Mouse (Mus musculus) ES-E14 (cell line): ENCODE results near the gene Cdhr4. TPM values are rescaled to one million over a fixed set of nuclear protein-coding genes. Genes with fewer than 3 reads are reported as not detected.

Source experiments
- DNase-seq: peaks from one replicate; pipeline ENCODE4 v3.0.0-alpha.2; 2013; ENCODE audit warnings: low read depth, low spot score
- H3K27ac ChIP-seq: 2 replicates; pipeline ENCODE4 v1.5.1; 2012; ENCODE audit warnings: low read depth, mild to moderate bottlenecking, low read length, moderate library complexity, mixed read lengths; ENCODE audit not compliant: poor library complexity, insufficient read depth, severe bottlenecking
- H3K36me3 ChIP-seq: 2 replicates; pipeline ENCODE4 v1.6.1; 2012; ENCODE audit warnings: mild to moderate bottlenecking, low read length, moderate library complexity, mixed read lengths; ENCODE audit not compliant: control insufficient read depth, poor library complexity, insufficient read depth, severe bottlenecking
- H3K4me1 ChIP-seq, 2 experiments: fragments of 150-350 bp in 1 of 2; sonication (generic) in 1 of 2; 2 replicates each; pipeline ENCODE4 v1.6.1; 2012; ENCODE audit warnings: low read length in 2 of 2, mild to moderate bottlenecking in 1 of 2, mixed read lengths in 1 of 2; ENCODE audit not compliant: control insufficient read depth in 2 of 2, insufficient read depth in 2 of 2, poor library complexity in 1 of 2
- H3K4me3 ChIP-seq, 2 experiments: fragments of 150-350 bp in 1 of 2; sonication (generic) in 1 of 2; 2 replicates each; pipeline ENCODE4 v1.5.1; 2012; ENCODE audit warnings: low read length in 2 of 2, low read depth in 1 of 2, mild to moderate bottlenecking in 1 of 2, mixed read lengths in 1 of 2; ENCODE audit not compliant: insufficient read depth in 1 of 2, poor library complexity in 1 of 2, severe bottlenecking in 1 of 2
- H3K9ac ChIP-seq: 2 replicates; pipeline ENCODE4 v1.6.1; 2012; ENCODE audit warnings: low read depth, mild to moderate bottlenecking, low read length, mixed read lengths; ENCODE audit not compliant: poor library complexity, insufficient read depth, severe bottlenecking
- H3K9me3 ChIP-seq: fragments of 150-350 bp; sonication (generic); 2 replicates; pipeline ENCODE4 v1.6.1; 2012; ENCODE audit warnings: low read depth, mild to moderate bottlenecking, low read length; ENCODE audit not compliant: control insufficient read depth, insufficient read depth
- CHD2 ChIP-seq: IDR thresholded peaks from 2 replicates; pipeline ENCODE4 v1.6.1; 2014; ENCODE audit warnings: mild to moderate bottlenecking, low read depth, low read length, inconsistent platforms
- HCFC1 ChIP-seq: IDR thresholded peaks from 2 replicates; pipeline ENCODE4 v1.6.1; 2012; ENCODE audit warnings: low read length, inconsistent platforms, borderline replicate concordance; ENCODE audit not compliant: insufficient read depth
- MAFK ChIP-seq: IDR thresholded peaks from 2 replicates; pipeline ENCODE4 v1.6.1; 2014; ENCODE audit warnings: mild to moderate bottlenecking, low read depth, low read length, inconsistent platforms; ENCODE audit not compliant: insufficient read depth
- ZC3H11A ChIP-seq: IDR thresholded peaks from 2 replicates; pipeline ENCODE4 v1.6.1; 2012; ENCODE audit warnings: low read depth, mild to moderate bottlenecking, inconsistent platforms, low read length, borderline replicate concordance
- ZNF384 ChIP-seq: IDR thresholded peaks from 2 replicates; pipeline ENCODE4 v1.6.1; 2012; ENCODE audit warnings: low read depth, low read length, inconsistent platforms
- in situ Hi-C, 2 experiments: fragments of 600-800 bp; cut with MboI; formaldehyde crosslinking; loops; one replicate each; pipeline ENCODE4 v1.15.1; 2025; ENCODE audit warnings: low sequenced_read_pairs in 2 of 2, inconsistent platforms in 1 of 2; ENCODE audit not compliant: unreplicated experiment in 2 of 2
- total RNA-seq: library from RNA; depleted of rRNA; stranded (reverse); fragments of 300-350 nt; gene quantifications from 2 replicates; pipeline ENCODE4 v1.2.3, GENCODE M21; 2012

The Cdhr4 gene
- total RNA-seq, 1 experiment: 1.2 TPM

DNA sequence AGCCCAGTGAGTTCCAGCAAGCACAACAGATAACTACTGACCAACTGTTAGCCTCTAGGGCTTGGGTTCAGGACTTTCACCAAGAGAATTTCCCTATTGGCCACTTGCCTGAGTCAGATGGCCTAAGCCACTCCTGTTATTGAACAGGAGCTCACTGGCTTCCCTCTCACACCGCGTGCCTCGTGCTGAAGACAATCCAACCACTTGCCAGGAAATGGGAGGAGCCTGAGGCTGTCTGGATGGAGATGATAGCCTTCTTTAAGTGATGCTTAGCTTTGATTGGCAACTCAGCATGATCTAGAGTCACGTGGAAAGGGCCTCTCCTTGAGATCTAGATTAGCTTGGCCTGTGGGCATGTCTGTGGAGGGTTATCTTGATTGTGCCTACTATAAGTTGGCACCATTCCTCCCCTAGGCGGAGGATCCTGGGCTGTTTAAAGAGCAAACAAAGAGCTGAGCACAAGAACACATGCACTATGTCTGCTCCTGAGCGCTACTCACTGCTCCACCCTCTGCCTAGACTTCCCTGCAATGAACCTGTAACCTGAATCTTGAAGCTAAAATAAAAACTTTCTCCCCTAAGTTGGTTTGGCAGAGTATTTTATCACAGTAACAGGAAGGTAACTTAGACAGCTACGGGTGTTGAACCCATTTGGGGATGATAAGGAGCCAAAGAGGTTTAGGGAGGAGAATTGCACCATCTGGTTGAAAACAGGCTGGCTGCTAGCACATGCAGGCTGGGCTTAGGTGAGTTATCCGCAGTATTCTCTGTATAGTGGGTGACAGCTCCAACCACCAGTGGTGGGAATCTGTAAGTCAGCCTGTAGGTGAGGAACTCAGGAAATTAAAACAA, 20.4 kb upstream of the Cdhr4 start:
- peak; percentile 58 for DNase-seq
- in situ Hi-C loops: no loop called here
- Histone ChIP-seq H3K27ac (no peak overlapping the region), H3K4me3 (no peak overlapping the region), H3K9me3 (no peaks in the 10 kb centered on the region), H3K9ac (no peak overlapping the region), H3K36me3 (peaks cover 28% of the 10 kb centered on the region), H3K4me1 (peaks cover 0 to 8% of the 10 kb centered on the region in 2 experiments; a peak in 1 of 4 replicates)
- TF ChIP-seq MAFK (no peak), CHD2 (no peak)

DNA sequence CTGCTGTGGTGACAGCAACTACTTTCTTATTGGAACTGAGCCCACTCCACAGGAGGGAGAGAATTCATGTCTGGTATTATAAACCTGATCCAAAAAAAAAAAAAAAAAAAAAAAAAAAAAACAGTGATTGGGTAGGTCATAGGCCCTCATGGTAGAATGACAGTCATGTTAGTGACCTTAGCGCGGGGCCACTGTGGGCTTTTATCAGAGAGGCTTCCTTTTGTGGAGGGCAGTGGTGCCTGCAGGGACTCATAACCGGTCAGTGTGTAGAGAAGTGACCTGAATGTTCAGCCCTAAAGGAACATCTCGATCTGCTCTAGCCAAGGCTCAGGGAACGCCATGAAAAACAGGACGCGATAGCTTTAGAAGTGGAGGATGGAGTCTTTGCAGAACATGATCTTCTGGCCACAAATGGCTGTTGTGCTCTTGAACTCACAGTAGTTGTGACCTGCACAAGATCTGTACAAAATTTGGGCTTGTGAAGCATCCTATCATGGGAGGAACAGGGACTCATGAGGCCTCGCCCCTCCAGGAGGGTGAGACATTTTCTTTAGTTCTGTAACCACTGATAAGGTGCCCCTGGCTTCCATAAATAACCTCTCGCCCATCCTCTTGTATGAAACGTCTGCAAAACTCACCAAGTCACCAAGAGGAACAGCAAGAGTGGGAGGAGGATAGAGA, 17.7 kb upstream of the Cdhr4 start:
- in situ Hi-C loops: no loop called here
- DNase-seq: no peak
- H3K9me3 ChIP-seq: no peaks in the 10 kb centered on the region
- H3K9ac ChIP-seq: no peak overlapping the region
- H3K36me3 ChIP-seq: peaks cover 19% of the 10 kb centered on the region
- TF ChIP-seq CHD2 (no peak), MAFK (no peak), ZC3H11A (no peak), ZNF384 (no peak), HCFC1 (no peak)
- H3K27ac ChIP-seq: no peak overlapping the region
- H3K4me3 ChIP-seq: no peak overlapping the region
- H3K4me1 ChIP-seq: peaks cover 0 to 8% of the 10 kb centered on the region in 2 experiments; a peak in 1 of 4 replicates

DNA sequence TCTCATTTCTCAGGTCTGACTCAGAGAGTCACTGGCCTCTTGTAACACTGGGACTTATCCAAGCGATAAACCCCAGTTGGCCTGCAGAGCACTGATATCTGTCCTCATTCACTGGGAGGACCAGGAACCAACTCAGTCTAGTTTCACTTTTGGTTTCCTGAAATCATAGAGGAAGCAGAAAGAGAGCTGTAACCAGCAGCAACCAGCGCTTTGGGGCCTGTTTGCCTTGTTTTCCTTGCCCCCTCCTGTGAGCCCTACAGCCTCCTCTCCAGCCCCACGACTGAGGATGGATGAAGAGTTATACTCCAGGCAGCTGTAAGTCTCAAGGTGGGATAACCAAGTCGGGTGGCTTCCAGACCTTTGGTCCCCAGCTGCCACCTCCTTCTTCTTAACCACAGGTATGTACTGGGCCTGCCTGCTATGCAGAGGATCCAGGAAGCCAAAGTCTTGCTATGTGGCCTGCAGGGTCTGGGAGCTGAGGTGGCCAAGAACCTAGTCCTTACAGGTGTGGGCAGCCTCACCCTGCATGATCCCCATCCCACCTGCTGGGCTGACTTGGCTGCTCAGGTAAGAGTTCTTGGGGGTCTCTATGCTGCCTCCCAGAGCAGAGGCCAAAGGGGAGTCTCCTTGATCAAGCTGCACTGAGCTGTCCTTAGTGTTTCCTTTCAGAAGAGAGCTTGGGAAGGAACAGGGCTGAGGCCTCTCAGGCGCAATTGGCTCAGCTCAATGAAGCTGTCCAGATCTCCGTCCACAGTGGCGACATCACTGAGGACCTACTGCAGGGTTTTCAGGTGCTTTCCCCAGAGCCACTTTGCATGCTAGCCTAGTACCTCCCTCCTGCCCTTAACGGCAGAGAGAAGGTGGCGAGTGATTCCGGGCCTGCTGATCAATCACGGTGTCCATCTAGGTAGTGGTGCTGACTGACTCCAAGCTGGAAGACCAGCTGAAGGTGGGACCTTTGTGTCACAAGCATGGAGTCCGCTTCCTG, 16.6 kb upstream of the Cdhr4 start, which contains the start of gene Uba7:
TSS of gene Uba7 (plus strand) at position 107 of the 988 bp plus-strand sequence.
- Histone ChIP-seq H3K36me3 (peaks cover 13% of the 10 kb centered on the region), H3K4me3 (no peak within 1 kb of the TSS), H3K9ac (no peak within 1 kb of the TSS), H3K27ac (no peak within 1 kb of the TSS), H3K9me3 (no peaks in the 10 kb centered on the region), H3K4me1 (peaks cover 0 to 8% of the 10 kb centered on the region in 2 experiments; a peak in 1 of 4 replicates)
- TF ChIP-seq HCFC1: no peak
- TF ChIP-seq MAFK: no peak
- no peak for TF ChIP-seq ZNF384
- TF ChIP-seq ZC3H11A: no peak
- no peak for TF ChIP-seq CHD2
- no peak for DNase-seq
- in situ Hi-C loops: no loop called here

DNA sequence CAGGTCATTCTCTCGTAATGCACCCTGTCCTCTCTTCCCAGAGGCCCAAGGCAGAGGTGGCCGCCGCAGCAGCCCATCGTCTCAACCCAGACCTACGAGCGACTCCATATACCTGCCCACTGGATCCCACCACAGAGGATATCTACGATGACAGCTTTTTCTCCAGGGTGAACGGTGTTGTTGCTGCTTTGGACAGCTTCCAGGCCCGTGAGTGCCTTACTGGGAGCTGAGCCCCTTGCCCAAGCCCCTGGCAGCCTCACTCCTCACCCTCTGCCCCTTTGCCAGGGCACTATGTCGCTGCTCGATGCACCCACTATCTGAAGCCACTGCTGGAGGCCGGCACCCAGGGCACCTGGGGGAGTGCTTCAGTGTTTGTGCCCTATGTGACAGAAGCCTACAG, 13.5 kb upstream of the Cdhr4 start:
- DNase-seq: no peak
- Histone ChIP-seq H3K4me3 (no peak overlapping the region), H3K4me1 (peaks cover 0 to 7% of the 10 kb centered on the region in 2 experiments; a peak in 1 of 4 replicates), H3K9me3 (no peaks in the 10 kb centered on the region), H3K27ac (no peak overlapping the region), H3K9ac (no peak overlapping the region), H3K36me3 (no peaks in the 10 kb centered on the region)
- TF ChIP-seq ZC3H11A (no peak), ZNF384 (no peak), MAFK (no peak), HCFC1 (no peak), CHD2 (no peak)
- in situ Hi-C loops: no loop called here
